Mouse (Mus musculus): ENCODE results near the gene Fbxo40.

DNA sequence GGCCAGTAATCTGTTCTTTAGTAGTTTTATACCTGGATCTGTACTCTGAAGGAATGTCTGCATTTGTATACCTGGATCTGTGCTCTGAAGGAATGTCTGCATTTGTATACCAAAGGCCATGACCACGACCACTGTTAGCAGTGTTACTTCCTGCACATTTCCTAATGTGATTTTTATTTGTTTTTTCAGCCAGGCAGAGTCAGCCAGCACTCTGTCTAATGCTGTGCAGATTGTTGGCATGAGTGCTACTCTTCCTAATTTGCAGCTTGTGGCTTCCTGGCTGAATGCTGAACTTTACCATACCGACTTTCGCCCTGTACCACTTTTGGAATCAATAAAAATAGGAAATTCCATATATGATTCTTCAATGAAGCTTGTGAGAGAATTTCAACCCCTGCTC is 37.3 kb upstream of the Fbxo40 start:
- no peak for TF ChIP-seq CTCF (IDR thresholded peaks at IDR 0.05; ENCODE audit: extremely low read depth, insufficient read length, insufficient replicate concordance, low read depth, low read length)
- no peak for TF ChIP-seq POLR2A (IDR thresholded peaks at IDR 0.05; ENCODE audit: low read depth, low read length)

Data from small intestine, adult 2 months (tissue).